Mouse (Mus musculus) Muller cell, postnatal 12 days (primary cell): ENCODE measurements around the gene Orai3.
"Not testable (repeated sequence)": the region's sequence is repeated elsewhere in the genome, so short reads cannot be mapped to it uniquely, and the experiment has no call there.

Source experiments
- DNase-seq: peaks from one replicate; pipeline ENCODE4 v3.0.0-alpha.2; 2015; ENCODE audit errors: inconsistent ontology term

The Orai3 gene

DNA sequence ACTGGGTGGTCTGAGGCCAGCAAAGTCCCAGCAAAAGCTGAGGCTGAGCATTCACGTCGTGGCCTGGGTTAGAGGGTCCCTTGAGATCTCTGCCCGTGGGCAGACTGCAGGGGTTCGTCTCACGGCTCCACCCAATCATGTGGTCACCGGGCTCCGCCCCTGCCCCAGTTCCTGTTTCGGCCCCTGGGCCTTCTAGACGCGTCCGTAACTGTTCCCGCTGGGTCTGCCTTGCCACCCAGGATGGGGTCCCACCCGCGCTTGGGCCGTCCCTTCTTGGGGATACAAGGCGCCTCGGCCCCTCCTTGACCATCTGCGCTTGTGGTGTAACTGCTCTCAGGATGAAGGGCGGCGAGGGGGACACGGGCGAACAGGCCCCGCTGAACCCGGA is at the start of gene Orai3:
TSS of gene Orai3 (plus strand) at position 165 of the 388 bp plus-strand sequence.
- peak; percentile 90 for DNase-seq

DNA sequence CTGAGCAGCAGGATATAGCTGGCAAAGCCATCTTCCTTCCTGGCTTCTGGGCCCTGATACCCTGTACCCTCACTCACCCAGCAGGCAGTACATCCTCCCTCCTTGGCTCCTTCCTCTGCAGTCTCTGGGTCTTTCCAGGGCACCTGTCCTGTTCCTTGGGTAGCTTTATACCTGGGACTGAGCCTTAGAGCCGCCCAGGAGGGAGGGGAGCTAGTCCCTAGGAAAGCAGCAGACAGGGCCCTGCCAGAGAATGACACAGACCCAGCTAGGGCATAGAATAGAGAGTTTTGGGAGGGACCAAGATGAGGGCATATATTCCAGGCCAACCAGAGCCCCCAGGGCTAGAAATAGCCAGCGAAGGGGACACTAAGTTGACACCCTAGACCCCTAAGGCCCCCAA is 44.1 kb upstream of the Orai3 start:
- DNase-seq = no peak

DNA sequence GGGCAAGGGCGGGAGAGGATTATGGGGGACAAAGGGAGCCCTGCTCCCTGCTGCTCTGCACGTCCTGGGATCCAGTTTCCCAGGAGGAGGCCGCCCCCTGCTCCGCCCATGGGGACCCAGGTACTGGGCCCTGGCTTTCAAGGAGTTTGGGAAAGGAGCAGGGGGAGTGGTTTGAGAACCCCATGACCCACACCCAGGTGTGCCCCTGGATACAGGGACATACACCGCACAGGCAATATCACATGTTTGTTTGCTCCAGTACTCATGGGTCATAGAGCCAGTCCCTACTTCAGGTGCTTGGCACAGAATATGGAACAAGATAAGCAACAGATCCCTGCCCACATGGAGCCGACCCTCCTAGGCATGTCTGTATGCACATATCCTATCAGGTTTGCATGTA is 43.7 kb upstream of the Orai3 start:
- DNase-seq = no peak

DNA sequence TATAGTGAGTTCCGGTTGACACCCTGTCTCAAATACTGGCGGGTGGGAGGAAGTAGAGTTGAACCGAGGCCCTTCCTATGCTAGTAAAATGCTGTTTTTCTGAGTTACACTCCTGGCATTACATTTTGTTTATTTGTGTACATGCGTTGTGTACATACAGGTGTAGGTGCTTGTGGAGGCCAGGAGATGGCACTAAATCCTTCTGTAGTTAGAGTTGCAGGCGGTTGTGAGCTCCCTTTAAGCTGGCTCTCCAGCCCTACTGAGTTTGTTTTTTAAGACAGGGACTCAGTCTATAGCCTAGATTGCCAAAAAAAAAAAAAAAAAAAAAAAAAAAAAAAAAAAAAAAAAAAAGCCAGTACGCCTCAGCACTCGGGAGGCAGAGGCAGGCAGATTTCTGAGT is 41.7 kb upstream of the Orai3 start:
- DNase-seq = no peak

DNA sequence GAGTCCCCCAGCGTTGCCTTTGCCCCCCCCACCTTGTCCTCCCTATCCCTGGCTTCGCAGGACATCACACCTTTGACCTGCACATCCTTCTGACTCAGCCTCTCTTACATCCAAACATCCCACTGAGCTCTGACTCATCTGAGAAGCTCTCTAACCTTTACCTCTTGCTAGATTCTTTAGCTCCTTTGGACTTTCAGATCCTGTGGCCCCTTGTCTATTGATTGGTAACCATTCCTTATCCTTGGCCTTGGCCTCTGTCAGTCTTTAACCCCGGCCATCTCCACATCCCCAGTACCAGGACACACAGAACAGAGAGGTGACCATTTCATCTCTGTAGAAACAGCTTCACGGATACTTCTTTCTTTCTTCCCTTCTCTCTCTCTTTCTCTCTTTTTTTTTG is 39.4 kb upstream of the Orai3 start:
- DNase-seq = no peak

DNA sequence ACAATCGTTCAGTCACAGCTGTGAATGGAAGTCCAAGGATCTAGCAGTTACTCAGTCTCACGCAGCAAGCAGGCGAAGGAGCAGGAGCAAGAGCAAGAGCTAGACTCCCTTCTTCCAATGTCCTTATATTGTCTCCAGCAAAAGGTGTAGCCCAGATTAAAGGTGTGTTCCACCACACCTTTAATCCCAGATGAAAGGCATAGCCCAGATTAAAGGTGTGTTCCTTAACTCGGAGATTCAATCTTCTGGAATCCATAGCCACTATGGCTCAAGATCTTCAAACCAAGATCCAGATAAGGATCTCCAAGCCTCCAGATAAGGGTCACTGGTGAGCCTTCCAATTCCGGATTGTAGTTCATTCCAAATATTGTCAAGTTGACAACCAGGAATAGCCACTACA is 37.5 kb upstream of the Orai3 start, which contains the start of gene Ctf2:
TSS of gene Ctf2 (minus strand) at position 101 of the 400 bp plus-strand sequence.
- not testable (repeated sequence) for DNase-seq

DNA sequence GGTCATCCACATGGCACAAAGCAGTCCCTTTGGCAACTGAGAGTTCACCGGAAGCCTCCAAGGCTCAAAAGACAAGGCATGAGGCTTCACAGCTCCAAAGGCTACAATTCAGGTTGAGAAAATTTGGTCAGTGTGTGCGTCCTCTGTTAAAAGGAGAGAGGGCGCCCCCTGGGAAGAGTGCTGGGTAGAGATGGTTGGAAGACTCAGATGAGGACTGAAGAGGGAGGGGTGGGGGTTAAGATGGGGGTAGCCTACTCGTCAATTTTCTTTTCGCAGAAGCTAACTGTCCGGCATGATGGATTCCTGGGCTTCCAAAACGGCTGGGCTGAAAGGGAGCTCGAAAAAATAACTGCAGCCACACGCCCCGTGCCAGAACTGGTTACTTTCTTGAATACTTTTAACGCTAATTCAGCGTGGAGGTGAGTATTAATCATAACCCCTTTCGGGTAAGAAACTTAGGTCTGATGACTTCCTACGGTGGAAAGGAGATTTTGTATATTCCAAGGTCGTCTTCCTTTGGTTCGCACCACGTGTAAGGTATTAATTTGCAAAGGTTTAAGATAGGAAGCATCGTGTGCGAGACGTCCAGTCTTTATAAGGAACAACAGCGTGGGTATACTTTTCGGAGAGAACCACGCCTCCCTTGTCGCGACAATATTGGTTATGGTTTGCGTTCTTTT is 25.1 kb upstream of the Orai3 start, which contains the start of gene Fbxl19:
TSS of gene Fbxl19 (plus strand) at position 178 of the 680 bp plus-strand sequence.
- peak; percentile 86 for DNase-seq

DNA sequence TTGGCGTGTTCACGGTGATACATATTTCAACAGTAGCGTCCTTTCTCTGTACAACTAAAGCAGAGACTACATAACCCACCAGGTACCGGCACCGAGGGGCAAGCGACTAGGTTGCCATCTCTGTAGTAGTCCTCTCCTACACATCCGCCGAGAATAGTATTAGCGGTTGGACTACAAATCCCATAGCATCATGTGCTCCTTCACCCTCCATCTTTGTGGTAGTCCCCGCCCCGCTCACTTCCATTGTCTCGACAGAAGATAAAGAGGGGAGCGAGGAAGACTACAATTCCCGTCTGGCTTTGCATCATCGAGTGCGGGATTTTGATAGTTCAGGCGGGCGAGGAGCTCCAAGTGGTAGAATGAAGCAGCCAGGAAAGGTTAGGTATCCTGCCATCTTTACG is 24.4 kb upstream of the Orai3 start:
- peak; percentile 98 for DNase-seq

DNA sequence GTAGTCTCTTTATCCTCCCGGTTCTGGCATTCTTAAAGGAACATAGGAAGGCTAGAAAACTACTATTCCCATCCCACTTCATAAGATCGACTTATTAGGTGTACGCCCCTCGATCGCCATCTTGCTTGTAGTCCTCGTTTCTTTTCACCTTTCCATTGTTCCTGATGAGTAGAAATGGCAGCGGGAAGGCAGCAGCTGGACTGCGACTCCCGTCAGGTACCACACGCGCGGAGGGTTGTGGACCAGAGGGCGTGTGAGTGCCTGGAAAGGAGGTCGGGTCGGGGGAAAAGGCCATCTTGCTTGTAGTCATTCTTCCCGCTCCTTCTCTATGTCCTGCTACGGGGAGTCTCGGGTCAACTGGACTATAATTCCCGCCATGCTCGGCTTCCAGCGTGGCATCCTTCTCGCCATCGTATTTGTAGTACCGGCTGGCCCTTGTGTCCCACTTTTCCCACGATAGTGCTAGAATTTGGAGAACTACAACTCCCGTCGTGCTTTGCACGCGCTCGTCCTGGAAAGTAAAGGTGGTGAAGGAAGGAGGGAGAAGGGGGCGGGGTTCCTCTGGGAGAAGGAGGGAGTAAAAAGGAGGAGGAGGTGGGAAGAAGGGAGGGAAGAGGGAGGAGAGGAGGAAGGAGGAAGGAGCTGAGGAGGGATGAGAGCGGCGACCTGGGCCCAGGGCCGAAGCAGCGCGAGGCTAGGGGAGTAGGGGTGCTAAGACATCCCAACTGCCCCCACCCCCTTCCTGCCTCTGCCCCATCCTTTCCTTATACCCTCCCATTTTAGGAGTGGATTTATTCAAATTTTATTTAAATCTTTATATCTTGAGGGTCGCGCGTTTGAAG is 23.7 kb upstream of the Orai3 start:
- DNase-seq = peak; percentile 99

DNA sequence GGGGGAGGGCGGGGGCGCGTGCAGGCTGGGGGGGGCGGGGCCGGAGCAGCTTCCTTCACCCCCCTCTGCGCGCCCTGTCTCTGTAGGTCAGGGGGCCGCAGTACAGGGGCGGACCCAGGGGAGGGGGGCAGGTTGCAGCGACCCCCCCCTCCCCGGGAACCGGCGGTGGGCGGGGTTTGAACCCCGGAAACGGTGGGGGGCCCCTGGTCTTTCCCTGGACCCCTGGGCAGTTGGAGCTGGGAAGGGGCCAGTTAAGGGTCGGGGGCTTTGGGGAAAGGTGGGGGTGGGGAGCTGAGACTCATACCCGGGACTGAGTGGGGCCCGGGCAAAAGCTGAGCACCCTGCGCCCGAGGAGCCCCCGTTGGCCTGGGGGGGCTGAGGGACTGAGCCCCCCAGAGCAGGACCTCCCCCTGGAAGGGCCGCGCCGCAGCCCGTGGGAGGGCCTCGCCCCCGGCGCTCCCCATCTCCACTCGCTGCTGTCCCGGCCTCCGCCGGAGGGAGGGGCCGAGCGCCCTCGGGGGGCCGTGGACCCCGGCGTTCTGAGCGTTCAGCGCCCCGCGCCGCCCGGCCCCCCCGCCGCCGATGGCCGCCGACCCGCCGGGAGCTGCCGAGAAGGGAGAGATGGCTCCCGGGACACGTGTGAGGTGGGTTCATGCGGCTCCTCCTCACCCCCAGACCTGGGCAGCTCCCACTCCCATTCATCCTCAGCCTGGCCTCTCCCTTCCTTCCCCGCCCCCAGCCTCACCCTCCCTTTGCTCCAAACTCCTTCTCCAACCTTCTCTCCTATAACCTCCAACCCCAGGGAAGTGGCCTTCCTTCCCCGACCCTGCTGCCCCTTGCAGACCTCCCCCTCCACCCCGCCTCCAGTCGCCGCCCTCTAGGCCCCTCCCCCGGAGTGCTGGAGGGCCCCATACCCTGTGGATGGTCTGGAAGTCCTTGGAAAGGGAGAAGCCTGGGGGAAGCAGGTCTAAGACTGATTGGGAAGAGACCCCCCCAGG is 22.8 kb upstream of the Orai3 start:
- peak; percentile 37 for DNase-seq

DNA sequence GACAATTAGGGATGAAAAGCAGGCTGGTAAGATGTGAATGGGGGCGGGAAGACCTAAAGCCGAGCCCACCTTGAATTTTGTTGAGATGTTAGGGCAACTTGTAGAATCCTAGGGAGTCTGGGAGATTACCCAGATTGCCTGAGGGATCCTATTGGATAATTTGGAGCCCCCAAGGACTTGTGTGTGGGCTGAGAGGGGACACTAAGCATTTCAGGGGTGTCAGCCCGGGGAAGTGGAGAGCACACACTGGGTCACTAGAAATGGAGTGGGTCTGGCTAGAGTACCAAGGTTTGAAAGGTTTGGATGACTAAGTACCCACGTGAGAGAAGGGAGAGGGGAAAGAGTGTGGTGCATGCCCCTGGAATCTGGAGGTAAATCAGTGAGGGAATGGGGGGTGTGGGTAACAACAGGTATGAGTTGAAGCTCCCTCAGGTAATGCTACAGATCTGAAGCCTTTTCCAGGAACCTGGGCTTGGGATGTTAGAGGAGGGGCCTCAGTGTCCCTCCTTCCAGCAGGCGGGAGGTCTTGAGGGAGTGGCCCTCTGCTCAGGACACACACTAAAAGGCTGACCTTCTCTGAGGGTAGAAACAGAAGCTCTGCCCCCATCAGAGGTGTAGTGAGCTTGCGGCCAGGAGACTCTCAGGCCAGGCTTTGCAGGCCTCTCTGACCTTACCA is 21.9 kb upstream of the Orai3 start:
- DNase-seq = no peak

DNA sequence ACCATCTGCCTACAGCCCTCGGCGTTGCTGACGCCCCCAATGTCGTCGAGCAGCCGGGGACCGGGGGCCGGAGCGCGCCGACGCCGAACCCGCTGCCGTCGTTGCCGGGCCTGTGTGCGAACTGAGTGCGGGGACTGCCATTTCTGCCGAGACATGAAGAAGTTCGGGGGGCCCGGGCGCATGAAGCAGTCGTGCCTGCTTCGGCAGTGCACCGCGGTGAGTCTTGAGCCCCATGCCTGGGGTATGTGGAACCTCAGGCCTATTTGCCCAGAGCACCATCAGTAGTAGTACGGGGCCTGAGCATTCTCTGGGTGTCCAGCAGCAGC is 21.4 kb upstream of the Orai3 start:
- no peak for DNase-seq

DNA sequence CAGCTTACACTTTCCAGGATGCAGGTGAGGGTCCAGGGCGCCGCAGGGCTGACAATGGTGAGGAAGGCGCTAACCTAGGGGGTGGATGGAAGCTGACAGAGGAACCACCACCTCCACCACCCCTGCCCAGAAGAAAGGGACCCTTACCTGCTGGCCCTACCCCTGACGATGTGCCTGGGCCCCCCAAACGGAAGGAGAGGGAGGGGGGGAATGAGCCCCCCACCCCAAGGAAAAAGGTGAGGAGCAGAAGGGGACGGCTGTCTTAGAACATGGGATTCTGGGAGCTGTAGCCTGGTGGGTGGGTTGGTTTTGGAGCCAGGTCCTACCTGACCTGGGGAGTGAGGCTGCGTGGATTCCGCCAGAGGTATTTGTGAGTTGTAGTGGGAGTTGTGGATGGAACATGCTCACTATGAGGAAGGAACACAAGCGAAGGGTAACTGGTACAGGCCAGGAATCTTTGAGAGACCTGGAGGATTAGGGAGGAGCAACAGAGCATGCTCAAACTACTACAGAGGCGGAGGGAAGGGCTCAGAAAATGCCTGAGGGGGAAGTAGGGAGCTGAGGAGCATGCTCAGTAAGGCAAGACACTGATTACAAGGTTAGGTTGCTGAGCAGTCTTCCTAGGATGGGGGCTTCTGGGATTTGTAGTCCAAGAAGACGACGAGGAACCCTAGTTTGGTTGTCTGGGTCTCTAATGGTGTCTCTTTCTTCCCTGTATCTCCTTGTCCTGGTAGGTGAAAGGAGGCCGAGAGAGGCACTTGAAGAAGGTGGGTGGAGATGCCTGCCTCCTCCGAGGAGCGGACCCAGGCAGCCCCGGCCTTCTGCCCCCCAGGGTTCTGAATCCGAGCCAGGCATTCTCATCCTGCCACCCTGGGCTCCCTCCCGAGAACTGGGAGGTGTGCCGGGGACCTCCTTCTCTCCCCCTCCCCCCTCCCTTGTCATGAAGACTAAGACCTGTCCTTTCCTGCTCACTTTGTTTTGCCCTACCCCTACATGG is 19.2 kb upstream of the Orai3 start:
- DNase-seq = no peak

DNA sequence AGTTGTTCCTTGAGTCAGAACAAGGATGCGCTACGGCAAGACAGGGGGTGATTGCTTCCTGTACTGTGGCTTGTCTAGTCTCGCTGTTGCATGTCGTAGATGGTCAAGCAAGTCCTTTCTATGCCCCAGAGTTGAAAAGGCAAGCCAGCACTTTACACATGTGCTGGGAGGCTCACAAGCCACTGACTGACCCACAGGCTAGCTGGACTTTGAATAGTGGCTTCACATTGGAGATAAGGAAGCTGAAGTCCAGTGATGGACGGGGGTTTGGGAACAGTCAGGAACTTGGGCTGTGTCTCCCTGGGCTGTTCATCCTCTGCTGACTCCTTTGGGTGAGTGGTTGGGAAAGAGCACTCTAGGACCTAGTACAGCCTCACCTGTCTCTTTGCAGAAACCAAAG is 18.0 kb upstream of the Orai3 start:
- no peak for DNase-seq

DNA sequence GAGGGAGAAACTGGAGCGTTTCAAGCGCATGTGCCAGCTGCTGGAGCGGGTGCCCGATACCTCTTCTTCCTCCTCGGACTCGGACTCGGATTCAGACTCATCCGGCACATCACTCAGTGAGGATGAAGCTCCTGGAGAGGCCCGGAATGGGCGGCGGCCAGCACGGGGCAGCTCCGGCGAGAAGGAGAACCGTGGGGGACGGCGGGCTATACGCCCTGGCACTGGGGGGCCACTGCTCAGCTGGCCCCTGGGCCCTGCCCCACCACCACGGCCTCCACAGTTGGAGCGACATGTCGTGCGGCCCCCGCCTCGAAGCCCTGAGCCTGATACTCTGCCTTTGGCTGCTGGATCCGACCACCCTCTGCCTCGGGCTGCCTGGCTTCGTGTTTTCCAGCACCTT is 17.5 kb upstream of the Orai3 start:
- DNase-seq = no peak

DNA sequence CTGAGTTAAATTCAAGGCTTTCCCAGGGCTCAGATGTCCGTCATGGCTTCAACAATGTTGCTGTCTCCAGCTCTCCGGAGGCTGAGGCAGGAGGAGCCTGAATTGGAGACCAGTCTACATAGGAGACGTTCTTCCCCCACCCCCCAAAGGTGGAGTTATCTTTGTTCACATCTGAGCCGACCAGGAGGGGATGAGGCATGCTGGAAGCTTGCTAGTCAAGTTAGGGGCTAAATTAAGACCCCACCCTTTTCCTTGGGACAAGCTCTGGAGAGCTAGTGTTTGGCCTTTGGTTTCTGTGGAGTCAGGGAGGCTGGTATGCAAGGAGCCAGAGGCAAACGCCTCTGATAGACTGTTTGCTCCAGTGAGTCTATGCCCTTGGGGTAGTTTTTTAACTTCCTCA is 16.5 kb upstream of the Orai3 start:
- DNase-seq = no peak

DNA sequence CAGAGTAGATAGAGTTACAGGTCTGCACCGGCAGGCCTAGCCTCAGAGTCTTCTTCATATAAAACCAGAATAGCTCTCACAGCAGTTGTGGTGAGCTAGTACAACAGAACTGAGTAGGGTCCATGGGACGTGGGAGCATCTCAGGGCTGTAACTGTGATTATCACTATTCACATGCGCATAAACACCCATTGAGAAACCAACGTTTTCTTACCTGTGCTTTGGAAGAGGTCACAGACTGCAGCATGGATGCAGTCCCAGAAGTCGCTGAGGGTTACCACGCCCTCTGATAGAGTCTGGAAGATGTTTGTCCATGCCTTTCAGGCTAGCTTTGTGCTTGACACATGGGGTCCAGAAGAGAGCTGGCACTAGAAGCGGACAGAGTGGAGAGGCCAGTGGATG is 15.9 kb upstream of the Orai3 start:
- no peak for DNase-seq

DNA sequence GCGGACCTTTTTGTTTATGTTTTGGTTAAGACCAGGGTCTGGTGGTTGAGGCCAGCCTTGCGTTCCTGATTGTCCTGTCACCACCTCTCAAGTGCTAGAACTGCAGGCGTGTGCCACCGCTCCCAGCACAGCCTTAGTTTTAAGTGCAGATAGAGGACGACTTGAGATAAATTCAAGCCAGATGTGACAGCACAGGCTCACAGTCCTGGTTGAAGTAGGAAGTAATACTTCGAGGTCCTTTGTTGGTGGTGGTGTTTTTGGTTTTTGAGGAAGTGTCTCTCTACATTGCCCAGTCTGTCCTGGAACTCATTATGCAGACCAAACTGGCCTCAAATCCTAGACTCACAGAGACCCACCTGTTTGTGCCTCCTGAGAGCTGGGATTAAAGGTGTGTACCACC is 9.9 kb upstream of the Orai3 start:
- DNase-seq = no peak

DNA sequence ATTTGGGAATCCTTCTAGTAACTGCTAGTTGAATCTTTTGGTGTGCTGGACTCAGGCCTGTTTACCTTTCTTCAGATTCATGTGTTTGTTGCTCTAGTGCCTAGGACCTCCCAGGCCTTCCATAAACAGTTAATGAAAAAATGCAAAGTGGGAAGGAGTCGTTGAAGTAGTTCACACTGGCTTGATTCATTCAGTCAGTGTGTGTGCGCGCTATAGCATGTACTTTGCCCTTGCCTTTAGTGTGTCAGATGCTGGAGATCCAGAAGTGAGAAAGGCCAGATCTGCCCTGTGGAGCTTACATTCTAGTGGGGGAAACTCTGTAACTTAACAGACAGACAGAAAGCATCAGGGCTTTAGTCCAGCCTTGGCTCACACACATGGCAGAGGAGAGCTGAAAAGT is 9.1 kb upstream of the Orai3 start:
- no peak for DNase-seq

DNA sequence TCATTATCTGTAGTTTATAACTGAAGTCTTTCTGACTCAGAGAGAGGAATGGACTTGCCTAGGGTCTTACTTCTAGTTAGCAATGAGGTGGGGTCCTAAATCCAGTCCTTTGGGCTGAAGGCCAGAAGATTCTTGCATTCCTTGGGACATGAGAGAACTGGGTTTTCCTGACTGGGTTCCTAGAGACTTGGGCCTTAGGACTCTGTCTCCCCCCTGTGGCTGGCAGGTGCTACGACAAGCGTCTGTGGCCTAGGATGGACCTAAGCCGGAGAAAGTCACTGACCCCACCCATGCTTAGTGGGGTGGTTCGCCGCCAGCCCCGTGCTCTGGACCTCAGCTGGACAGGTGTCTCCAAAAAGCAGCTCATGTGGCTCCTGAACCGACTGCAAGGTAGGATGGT is 8.6 kb upstream of the Orai3 start:
- peak; percentile 56 for DNase-seq
